Mouse (Mus musculus): Measurements from ENCODE around the gene Cap1. TPM values are rescaled to one million over a fixed set of nuclear protein-coding genes. Genes with fewer than 3 reads are reported as not detected.

Cap1 gene
- polyA plus RNA-seq, 1 experiment from 2014 or later: 73.9 TPM

GRCm38 (mm10) chr4:122857909-122858308 lies 27.9 kb downstream of the Cap1 start:
- DNase-seq (ENCODE audit: low spot score): no peak
- Histone ChIP-seq H3K4me3 (no peak overlapping the region), H3K36me3 (replicated peaks) (peaks cover 91% of the 10 kb centered on the region), H3K27me3 (replicated peaks; ENCODE audit: low read depth, poor library complexity, severe bottlenecking) (no peaks in the 10 kb centered on the region), H3K9me3 (no peaks in the 10 kb centered on the region), H3K4me1 (no peaks in the 10 kb centered on the region), H3K27ac (replicated peaks) (no peak overlapping the region)
- WGBS: 62% methylated on average over 2 of the region's 2 CpGs

- H3K36me3 ChIP-seq (replicated peaks): peaks cover 94% of the 10 kb centered on the region
- 94% methylated on average over 4 of the region's 4 CpGs for WGBS
- H3K27me3 ChIP-seq (replicated peaks; ENCODE audit: low read depth, poor library complexity, severe bottlenecking): no peaks in the 10 kb centered on the region
- H3K4me3 ChIP-seq: no peak overlapping the region
- no peaks in the 10 kb centered on the region for H3K9me3 ChIP-seq
- H3K27ac ChIP-seq (replicated peaks): no peak overlapping the region
- no peaks in the 10 kb centered on the region for H3K4me1 ChIP-seq
- no peak for DNase-seq (ENCODE audit: low spot score)
Measured at GRCm38 (mm10) chr4:122854770-122855169, 31.1 kb downstream of the Cap1 start.

- DNase-seq (ENCODE audit: low spot score): no peak
- Histone ChIP-seq H3K36me3 (replicated peaks) (peaks cover 94% of the 10 kb centered on the region), H3K27me3 (replicated peaks; ENCODE audit: low read depth, poor library complexity, severe bottlenecking) (no peaks in the 10 kb centered on the region), H3K4me1 (no peaks in the 10 kb centered on the region), H3K9me3 (no peaks in the 10 kb centered on the region), H3K27ac (replicated peaks) (no peak overlapping the region), H3K4me3 (no peak overlapping the region)
- 81% methylated on average over 2 of the region's 2 CpGs for WGBS
Measured at GRCm38 (mm10) chr4:122853691-122854090, 32.2 kb downstream of the Cap1 start.

- Histone ChIP-seq H3K36me3 (replicated peaks) (peaks cover 94% of the 10 kb centered on the region), H3K4me1 (no peaks in the 10 kb centered on the region), H3K27me3 (replicated peaks; ENCODE audit: low read depth, poor library complexity, severe bottlenecking) (no peaks in the 10 kb centered on the region), H3K4me3 (no peak overlapping the region), H3K9me3 (no peaks in the 10 kb centered on the region), H3K27ac (replicated peaks) (no peak overlapping the region)
- no peak for DNase-seq (ENCODE audit: low spot score)
Measured at GRCm38 (mm10) chr4:122851535-122851934, 34.3 kb downstream of the Cap1 start.

GRCm38 (mm10) chr4:122848150-122848621 lies 37.7 kb downstream of the Cap1 start:
- no peaks in the 10 kb centered on the region for H3K27me3 ChIP-seq (replicated peaks; ENCODE audit: low read depth, poor library complexity, severe bottlenecking)
- peaks cover 90% of the 10 kb centered on the region for H3K36me3 ChIP-seq (replicated peaks)
- 88% methylated on average over 13 of the region's 13 CpGs for WGBS
- H3K27ac ChIP-seq (replicated peaks): no peak overlapping the region
- no peak for DNase-seq (ENCODE audit: low spot score)
- H3K9me3 ChIP-seq: no peaks in the 10 kb centered on the region
- no peaks in the 10 kb centered on the region for H3K4me1 ChIP-seq
- H3K4me3 ChIP-seq: no peak overlapping the region

GRCm38 (mm10) chr4:122838416-122838815 lies 47.4 kb downstream of the Cap1 start:
- H3K27ac ChIP-seq (replicated peaks): no peak overlapping the region
- H3K4me1 ChIP-seq: peaks cover 18% of the 10 kb centered on the region
- peaks cover 5% of the 10 kb centered on the region; the same call in 1 of the 2 replicates for H3K9me3 ChIP-seq
- no peak for DNase-seq (ENCODE audit: low spot score)
- WGBS: 66% methylated on average over 1 of the region's 1 CpGs
- H3K27me3 ChIP-seq (replicated peaks; ENCODE audit: low read depth, poor library complexity, severe bottlenecking): no peaks in the 10 kb centered on the region
- peaks cover 18% of the 10 kb centered on the region for H3K36me3 ChIP-seq (replicated peaks)
- H3K4me3 ChIP-seq: no peak overlapping the region

- 69% methylated on average over 2 of the region's 2 CpGs for WGBS
- no peak overlapping the region for H3K4me3 ChIP-seq
- H3K27ac ChIP-seq (replicated peaks): no peak overlapping the region
- H3K9me3 ChIP-seq: peaks cover 5% of the 10 kb centered on the region; the same call in 1 of the 2 replicates
- peaks cover 18% of the 10 kb centered on the region for H3K36me3 ChIP-seq (replicated peaks)
- H3K27me3 ChIP-seq (replicated peaks; ENCODE audit: low read depth, poor library complexity, severe bottlenecking): no peaks in the 10 kb centered on the region
- DNase-seq (ENCODE audit: low spot score): no peak
- peaks cover 18% of the 10 kb centered on the region for H3K4me1 ChIP-seq
Measured at GRCm38 (mm10) chr4:122837994-122838393, 47.9 kb downstream of the Cap1 start.

- Histone ChIP-seq H3K4me3 (peak overlapping the region; percentile 87), H3K36me3 (replicated peaks) (peaks cover 15% of the 10 kb centered on the region), H3K9me3 (peaks cover 5% of the 10 kb centered on the region; the same call in 1 of the 2 replicates), H3K4me1 (peaks cover 20% of the 10 kb centered on the region), H3K27ac (replicated peaks) (no peak overlapping the region), H3K27me3 (replicated peaks; ENCODE audit: low read depth, poor library complexity, severe bottlenecking) (no peaks in the 10 kb centered on the region)
- 73% methylated on average over 6 of the region's 6 CpGs for WGBS
- DNase-seq (ENCODE audit: low spot score): no peak
Measured at GRCm38 (mm10) chr4:122837180-122837730, 48.6 kb downstream of the Cap1 start.

- peak overlapping the region; percentile 87 for H3K4me3 ChIP-seq
- H3K27ac ChIP-seq (replicated peaks): peak overlapping the region; percentile 88
- H3K9me3 ChIP-seq: no peaks in the 10 kb centered on the region
- WGBS: 0% methylated on average over 7 of the region's 7 CpGs
- H3K27me3 ChIP-seq (replicated peaks; ENCODE audit: low read depth, poor library complexity, severe bottlenecking): no peaks in the 10 kb centered on the region
- peaks cover 6% of the 10 kb centered on the region for H3K36me3 ChIP-seq (replicated peaks)
- peaks cover 28% of the 10 kb centered on the region for H3K4me1 ChIP-seq
- no peak for DNase-seq (ENCODE audit: low spot score)
Measured at GRCm38 (mm10) chr4:122836403-122836775, 49.5 kb downstream of the Cap1 start.

GRCm38 (mm10) chr4:122835530-122836402 lies 50.1 kb downstream of the Cap1 start, which contains the start of gene Ppt1:
Ppt1 (plus strand) TSS chr4:122836242.
- H3K36me3 ChIP-seq (replicated peaks): peaks cover under 1% of the 10 kb centered on the region; the same call in 1 of the 2 replicates
- H3K4me3 ChIP-seq: peak within 1 kb of the TSS; percentile 87
- H3K27me3 ChIP-seq (replicated peaks; ENCODE audit: low read depth, poor library complexity, severe bottlenecking): no peaks in the 10 kb centered on the region
- whole genome bisulfite sequencing: 6% methylated on average over 31 of the region's 31 CpGs
- H3K4me1 ChIP-seq: peaks cover 28% of the 10 kb centered on the region
- peak; percentile 91 for DNase-seq (ENCODE audit: low spot score)
- H3K9me3 ChIP-seq: no peaks in the 10 kb centered on the region
- peak within 1 kb of the TSS; percentile 88 for H3K27ac ChIP-seq (replicated peaks)

GRCm38 (mm10) chr4:122831888-122832287 lies 54.0 kb downstream of the Cap1 start:
- Histone ChIP-seq H3K27ac (replicated peaks) (peak overlapping the region; percentile 49), H3K27me3 (replicated peaks; ENCODE audit: low read depth, poor library complexity, severe bottlenecking) (no peaks in the 10 kb centered on the region), H3K9me3 (no peaks in the 10 kb centered on the region), H3K36me3 (replicated peaks) (no peaks in the 10 kb centered on the region), H3K4me3 (no peak overlapping the region), H3K4me1 (peaks cover 24% of the 10 kb centered on the region)
- whole genome bisulfite sequencing: 35% methylated on average over 1 of the region's 1 CpGs
- peak; percentile 29 for DNase-seq (ENCODE audit: low spot score)

GRCm38 (mm10) chr4:122829339-122829738 lies 56.5 kb downstream of the Cap1 start:
- H3K9me3 ChIP-seq: no peaks in the 10 kb centered on the region
- no peak overlapping the region for H3K27ac ChIP-seq (replicated peaks)
- H3K36me3 ChIP-seq (replicated peaks): no peaks in the 10 kb centered on the region
- 0 out of 2 replicates have a peak, but pooled peaks cover 10% of the 10 kb centered on the region for H3K4me1 ChIP-seq
- H3K4me3 ChIP-seq: no peak overlapping the region
- H3K27me3 ChIP-seq (replicated peaks; ENCODE audit: low read depth, poor library complexity, severe bottlenecking): no peaks in the 10 kb centered on the region
- DNase-seq (ENCODE audit: low spot score): no peak
- 94% methylated on average over 6 of the region's 6 CpGs for WGBS

- DNase-seq (ENCODE audit: low spot score): no peak
- no peaks in the 10 kb centered on the region for H3K27me3 ChIP-seq (replicated peaks; ENCODE audit: low read depth, poor library complexity, severe bottlenecking)
- H3K4me1 ChIP-seq: 0 out of 2 replicates have a peak, but pooled peaks cover 10% of the 10 kb centered on the region
- H3K36me3 ChIP-seq (replicated peaks): no peaks in the 10 kb centered on the region
- no peak overlapping the region for H3K4me3 ChIP-seq
- H3K9me3 ChIP-seq: no peaks in the 10 kb centered on the region
- no peak overlapping the region for H3K27ac ChIP-seq (replicated peaks)
Measured at GRCm38 (mm10) chr4:122827651-122828050, 58.2 kb downstream of the Cap1 start.
